Mouse (Mus musculus): Measurements from ENCODE around the gene Tnfrsf9. TPM values are rescaled to one million over a fixed set of nuclear protein-coding genes. Genes with fewer than 3 reads are reported as not detected.
A peak's percentile ranks its signal among the peaks of the same experiment; 100 is the strongest.
"Not testable (repeated sequence)": the region's sequence is repeated elsewhere in the genome, so short reads cannot be mapped to it uniquely, and the experiment has no call there.

Gene Tnfrsf9
- polyA plus RNA-seq, 1 experiment from 2014 or later = 0.19 TPM

- Histone ChIP-seq H3K4me3 (no peak overlapping the region), H3K27ac (replicated peaks) (no peak overlapping the region), H3K27me3 (no peaks in the 10 kb centered on the region), H3K4me1 (no peaks in the 10 kb centered on the region), H3K4me2 (replicated peaks) (no peak overlapping the region), H3K36me3 (peaks cover 79% of the 10 kb centered on the region), H3K9me3 (no peaks in the 10 kb centered on the region), H3K9ac (replicated peaks) (no peak overlapping the region)
- no peak for ATAC-seq (replicated peaks)
- 92% methylated on average over 13 of the region's 13 CpGs for WGBS
Measured at GRCm38 (mm10) chr4:150900486-150900885, 13.9 kb upstream of the Tnfrsf9 start.

GRCm38 (mm10) chr4:150901651-150902050 is 12.7 kb upstream of the Tnfrsf9 start:
- Histone ChIP-seq H3K27ac (replicated peaks) (no peak overlapping the region), H3K9me3 (no peaks in the 10 kb centered on the region), H3K4me1 (no peaks in the 10 kb centered on the region), H3K4me2 (replicated peaks) (no peak overlapping the region), H3K27me3 (no peaks in the 10 kb centered on the region), H3K36me3 (peaks cover 80% of the 10 kb centered on the region), H3K9ac (replicated peaks) (no peak overlapping the region), H3K4me3 (no peak overlapping the region)
- 54% methylated on average over 9 of the region's 9 CpGs for WGBS
- no peak for ATAC-seq (replicated peaks)

GRCm38 (mm10) chr4:150902062-150902461 is 12.3 kb upstream of the Tnfrsf9 start:
- Histone ChIP-seq H3K27ac (replicated peaks) (no peak overlapping the region), H3K4me2 (replicated peaks) (no peak overlapping the region), H3K9me3 (no peaks in the 10 kb centered on the region), H3K36me3 (peaks cover 78% of the 10 kb centered on the region), H3K4me3 (no peak overlapping the region), H3K27me3 (no peaks in the 10 kb centered on the region), H3K9ac (replicated peaks) (no peak overlapping the region), H3K4me1 (no peaks in the 10 kb centered on the region)
- no peak for ATAC-seq (replicated peaks)
- 93% methylated on average over 12 of the region's 12 CpGs for WGBS

- no peak for ATAC-seq (replicated peaks)
- WGBS = 93% methylated on average over 14 of the region's 14 CpGs
- Histone ChIP-seq H3K4me2 (replicated peaks) (no peak overlapping the region), H3K27me3 (no peaks in the 10 kb centered on the region), H3K9me3 (no peaks in the 10 kb centered on the region), H3K27ac (replicated peaks) (no peak overlapping the region), H3K4me1 (0 out of 2 replicates have a peak, but pooled peaks cover 4% of the 10 kb centered on the region), H3K4me3 (no peak overlapping the region), H3K9ac (replicated peaks) (no peak overlapping the region), H3K36me3 (peaks cover 67% of the 10 kb centered on the region)
Measured at GRCm38 (mm10) chr4:150903091-150903742, 11.1 kb upstream of the Tnfrsf9 start.

- H3K4me1 ChIP-seq = peaks cover 18% of the 10 kb centered on the region
- no peaks in the 10 kb centered on the region for H3K9me3 ChIP-seq
- no peaks in the 10 kb centered on the region for H3K27me3 ChIP-seq
- H3K27ac ChIP-seq (replicated peaks) = no peak overlapping the region
- no peak overlapping the region for H3K9ac ChIP-seq (replicated peaks)
- no peak overlapping the region for H3K4me3 ChIP-seq
- WGBS = 94% methylated on average over 8 of the region's 8 CpGs
- no peak overlapping the region for H3K4me2 ChIP-seq (replicated peaks)
- H3K36me3 ChIP-seq = peaks cover 37% of the 10 kb centered on the region
- ATAC-seq (replicated peaks) = no peak
Measured at GRCm38 (mm10) chr4:150907099-150907498, 7.3 kb upstream of the Tnfrsf9 start.

GRCm38 (mm10) chr4:150908512-150908911 is 5.8 kb upstream of the Tnfrsf9 start:
- H3K9me3 ChIP-seq; H3K27ac ChIP-seq (replicated peaks); ATAC-seq (replicated peaks); H3K9ac ChIP-seq (replicated peaks); H3K27me3 ChIP-seq: not testable (repeated sequence)
- 73% methylated on average over 5 of the region's 5 CpGs for WGBS
- peak overlapping the region; percentile 100; the same call in 1 of the 2 replicates for H3K4me3 ChIP-seq
- peaks cover 25% of the 10 kb centered on the region for H3K4me1 ChIP-seq
- peaks cover 23% of the 10 kb centered on the region for H3K36me3 ChIP-seq
- peak overlapping the region; percentile 80; the same call in 1 of the 2 replicates for H3K4me2 ChIP-seq (replicated peaks)

- ATAC-seq (replicated peaks) = peak; percentile 90
- Histone ChIP-seq H3K9ac (replicated peaks) (peak overlapping the region; percentile 98), H3K36me3 (peaks cover 15% of the 10 kb centered on the region), H3K4me3 (peak overlapping the region; percentile 100), H3K9me3 (no peaks in the 10 kb centered on the region), H3K27me3 (no peaks in the 10 kb centered on the region), H3K27ac (replicated peaks) (peak overlapping the region; percentile 85), H3K4me1 (peaks cover 30% of the 10 kb centered on the region), H3K4me2 (replicated peaks) (peak overlapping the region; percentile 80)
- WGBS = under 1% methylated on average over 55 of the region's 56 CpGs
Measured at GRCm38 (mm10) chr4:150909451-150910156, 4.8 kb upstream of the Tnfrsf9 start.

- H3K27ac ChIP-seq (replicated peaks) = peak overlapping the region; percentile 85
Measured at GRCm38 (mm10) chr4:150910164-150910951, 4.0 kb upstream of the Tnfrsf9 start.

GRCm38 (mm10) chr4:150913743-150914142 is 619 bp upstream of the Tnfrsf9 start:
- WGBS = 14% methylated on average over 12 of the region's 12 CpGs
- H3K27me3 ChIP-seq = no peaks in the 10 kb centered on the region
- H3K36me3 ChIP-seq = no peaks in the 10 kb centered on the region
- H3K9me3 ChIP-seq = no peaks in the 10 kb centered on the region
- peaks cover 31% of the 10 kb centered on the region for H3K4me1 ChIP-seq
- H3K4me3 ChIP-seq = peak overlapping the region; percentile 85
- ATAC-seq (replicated peaks) = no peak
- H3K9ac ChIP-seq (replicated peaks) = peak overlapping the region; percentile 82
- peak overlapping the region; percentile 61 for H3K4me2 ChIP-seq (replicated peaks)
- peak overlapping the region; percentile 82 for H3K27ac ChIP-seq (replicated peaks)

More at GRCm38 (mm10) chr4:150910164-150910951, 4.0 kb upstream of the Tnfrsf9 start:
- peaks cover 37% of the 10 kb centered on the region for H3K4me1 ChIP-seq
- H3K36me3 ChIP-seq = peaks cover 10% of the 10 kb centered on the region
- peak; percentile 49; the same call in 1 of the 2 replicates for ATAC-seq (replicated peaks)
- H3K27me3 ChIP-seq = no peaks in the 10 kb centered on the region
- H3K9ac ChIP-seq (replicated peaks) = 0 out of 2 replicates have a peak overlapping the region, but pooled peaks have one; percentile 29
- WGBS = 85% methylated on average over 19 of the region's 19 CpGs
- H3K4me2 ChIP-seq (replicated peaks) = peak overlapping the region; percentile 80
- no peaks in the 10 kb centered on the region for H3K9me3 ChIP-seq
- peak overlapping the region; percentile 100 for H3K4me3 ChIP-seq

GRCm38 (mm10) chr4:150915181-150915906 is 982 bp downstream of the Tnfrsf9 start:
- H3K27me3 ChIP-seq = no peaks in the 10 kb centered on the region
- H3K4me2 ChIP-seq (replicated peaks) = peak overlapping the region; percentile 61
- 49% methylated on average over 10 of the region's 10 CpGs for WGBS
- no peak for ATAC-seq (replicated peaks)
- H3K9me3 ChIP-seq = no peaks in the 10 kb centered on the region
- no peaks in the 10 kb centered on the region for H3K36me3 ChIP-seq
- peak overlapping the region; percentile 82 for H3K9ac ChIP-seq (replicated peaks)
- peaks cover 22% of the 10 kb centered on the region for H3K4me1 ChIP-seq
- H3K4me3 ChIP-seq = peak overlapping the region; percentile 85
- no peak overlapping the region for H3K27ac ChIP-seq (replicated peaks)

- Histone ChIP-seq H3K9ac (replicated peaks) (no peak overlapping the region), H3K4me2 (replicated peaks) (no peak overlapping the region), H3K4me3 (no peak overlapping the region), H3K4me1 (peaks cover 22% of the 10 kb centered on the region), H3K36me3 (no peaks in the 10 kb centered on the region), H3K9me3 (no peaks in the 10 kb centered on the region), H3K27ac (replicated peaks) (no peak overlapping the region), H3K27me3 (no peaks in the 10 kb centered on the region)
- no peak for ATAC-seq (replicated peaks)
- WGBS = 75% methylated on average over 8 of the region's 8 CpGs
Measured at GRCm38 (mm10) chr4:150917336-150918027, 3.1 kb downstream of the Tnfrsf9 start.
